14 mouse cellular contexts compared by ENCODE assay signal in the genomic region with DNA sequence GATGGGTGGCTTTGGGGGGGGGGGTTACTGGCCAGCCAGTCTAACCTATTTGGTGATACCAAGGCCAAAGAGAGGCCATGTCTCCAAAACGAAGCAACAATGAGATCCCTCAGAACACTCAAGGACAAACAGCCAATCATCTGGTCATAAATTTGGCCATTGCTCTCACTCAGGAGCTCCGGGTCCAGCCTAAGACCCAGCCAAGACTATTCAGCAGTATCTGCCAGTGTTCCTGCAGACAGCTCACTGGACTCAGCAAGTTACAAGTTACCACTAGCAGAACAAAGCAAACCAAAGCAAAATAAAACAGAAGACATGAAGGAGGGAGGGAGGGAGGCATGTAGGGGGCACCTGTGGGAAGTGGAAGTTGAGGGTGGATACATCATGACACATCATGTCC.
"Had no signal": no experiment of that assay in that cellular context is flagged by ENCODE, and none has a peak within 500 bp of the region (broad histone marks: within the 10 kb centered on the region; RNA-seq: fewer than 3 reads in every experiment).

No protein-coding gene starts in this region.

- DNase-seq: liver, postnatal 0 days; lung, adult 2 months; midbrain, embryonic 14.5 days; right cerebral cortex, postnatal 14 days; thymus, adult 2 months; thymus, postnatal 25 days; thymus, postnatal 4 days had no signal

- H3K27ac ChIP-seq: lung, embryonic 15.5 days; macrophage; midbrain, embryonic 12.5 days; neural tube, embryonic 12.5 days; stomach, embryonic 15.5 days; stomach, postnatal 0 days had no signal

- H3K4me1 ChIP-seq: midbrain, embryonic 12.5 days; neural tube, embryonic 12.5 days; stomach, embryonic 15.5 days had no signal

- H3K4me2 ChIP-seq: lung, embryonic 15.5 days; midbrain, embryonic 12.5 days; neural tube, embryonic 12.5 days; stomach, embryonic 15.5 days had no signal

- H3K9ac ChIP-seq: liver, postnatal 0 days; lung, embryonic 15.5 days; midbrain, embryonic 12.5 days; neural tube, embryonic 12.5 days; stomach, embryonic 15.5 days had no signal

- H3K36me3 ChIP-seq: midbrain, embryonic 12.5 days; neural tube, embryonic 12.5 days had no signal

- H3K27me3 ChIP-seq: lung, embryonic 15.5 days; midbrain, embryonic 12.5 days; neural tube, embryonic 12.5 days; stomach, embryonic 15.5 days had no signal

- H3K9me3 ChIP-seq: lung, embryonic 15.5 days; megakaryocyte, embryonic 14.5 days; midbrain, embryonic 12.5 days; neural tube, embryonic 12.5 days; stomach, embryonic 15.5 days had no signal

- H3K4me3 ChIP-seq: lung, embryonic 15.5 days; megakaryocyte, embryonic 14.5 days; midbrain, embryonic 12.5 days; neural tube, embryonic 12.5 days; stomach, embryonic 15.5 days had no signal

- ATAC-seq: liver, postnatal 0 days had no signal
